Mouse (Mus musculus): Measurements from ENCODE around the gene Pacs2.

DNA sequence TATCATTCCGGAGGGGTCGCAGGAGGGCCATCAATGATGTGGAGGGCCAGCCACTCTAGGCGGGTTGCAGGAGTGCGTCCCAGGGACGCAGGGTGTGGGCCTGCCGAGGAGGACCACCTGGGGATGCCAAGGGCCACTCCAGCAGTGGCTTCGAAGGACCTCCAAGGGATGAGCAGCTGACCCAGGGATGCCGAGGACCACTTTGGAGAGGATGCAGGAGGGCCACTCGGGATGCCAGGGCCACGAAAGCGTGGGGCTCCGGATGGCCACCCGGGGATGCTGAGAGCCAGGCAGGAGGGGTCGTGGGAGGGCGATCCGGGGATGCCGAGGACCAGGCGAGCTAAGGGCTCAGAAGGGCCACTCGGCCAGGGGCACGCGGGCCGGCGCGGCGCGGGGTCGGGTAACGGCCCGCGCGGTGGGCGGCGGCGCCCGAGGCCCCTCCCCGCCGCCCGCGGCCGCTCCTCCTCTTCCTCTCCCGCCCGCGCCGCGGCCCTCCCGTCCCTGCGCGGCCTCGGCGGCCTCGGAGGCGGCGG lies 83.5 kb downstream of the Pacs2 start, which contains the start of gene Mta1:
- no peak for TF ChIP-seq CTCF (IDR thresholded peaks at IDR 0.05; ENCODE audit: extremely low read depth, insufficient read depth, low read length)
- TF ChIP-seq POLR2A (IDR thresholded peaks at IDR 0.05; ENCODE audit: extremely low read depth, insufficient read depth, low read length) = no peak
